Mouse (Mus musculus) gonadal fat pad, adult 2 months (tissue): ENCODE measurements around the gene Gstt4. TPM values are rescaled to one million over a fixed set of nuclear protein-coding genes. Genes with fewer than 3 reads are reported as not detected.
"Not testable (repeated sequence)": the region's sequence is repeated elsewhere in the genome, so short reads cannot be mapped to it uniquely, and the experiment has no call there.

Source experiments
- DNase-seq: peaks from one replicate; pipeline ENCODE4 v3.0.0-alpha.2; 2012; ENCODE audit warnings: low read depth
- polyA plus RNA-seq: library from polyadenylated mRNA; depleted of rRNA; stranded (reverse); fragments of >200 nt; gene quantifications from 2 replicates; pipeline ENCODE4 v1.2.3, GENCODE M21; 2012; rRNA removed

Gstt4 gene
- polyA plus RNA-seq, 1 experiment: 1.0 TPM

DNA sequence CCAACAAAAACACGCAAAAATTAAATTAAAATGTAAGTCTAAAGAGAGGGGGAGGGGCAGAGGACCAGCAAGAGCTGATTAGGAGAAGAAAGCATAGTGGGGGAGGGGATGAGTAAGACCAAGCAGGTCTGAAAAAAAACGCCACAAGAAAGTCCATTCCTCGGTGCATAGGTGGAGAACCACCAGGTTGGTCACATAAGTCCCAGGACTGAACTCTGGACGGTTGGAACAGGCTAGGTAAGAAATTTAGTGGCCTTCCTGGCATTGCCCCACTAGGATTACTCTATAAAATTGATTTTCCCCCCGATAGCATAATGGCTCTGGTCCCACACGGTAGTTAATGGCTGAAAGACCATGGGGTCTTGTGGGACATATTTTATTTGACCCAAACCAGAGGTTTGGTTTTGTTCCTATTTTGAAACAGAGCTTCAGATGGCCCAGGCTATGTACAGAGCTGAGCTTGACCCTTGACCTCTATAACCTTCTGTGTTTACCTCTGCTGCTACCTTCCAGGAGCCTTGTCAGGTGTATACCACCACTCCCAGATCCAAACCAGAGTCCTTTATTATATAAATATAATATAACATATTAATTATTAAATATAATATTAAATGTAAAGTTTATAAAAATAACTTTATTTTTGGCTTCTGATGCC is 33.1 kb downstream of the Gstt4 start:
- DNase-seq: no peak

DNA sequence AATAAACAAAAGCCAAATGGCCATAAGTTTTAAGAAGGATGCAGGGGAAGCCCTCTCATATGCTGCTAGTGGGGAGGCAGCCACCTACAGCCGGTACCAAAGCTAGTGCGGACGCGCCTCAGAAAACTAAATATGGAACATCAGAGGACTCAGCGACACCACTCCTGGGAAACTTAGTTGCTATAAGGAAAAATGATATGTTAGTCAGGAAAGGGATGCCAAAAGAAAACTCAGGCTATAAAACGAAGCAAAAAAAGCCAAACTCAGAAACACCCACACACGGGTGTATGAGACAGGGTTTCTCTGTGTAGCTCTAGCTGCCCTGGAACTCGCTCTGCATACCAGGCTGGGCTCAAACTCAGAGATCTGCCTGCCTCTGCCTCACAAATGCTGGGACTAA is 34.1 kb downstream of the Gstt4 start:
- DNase-seq: no peak

DNA sequence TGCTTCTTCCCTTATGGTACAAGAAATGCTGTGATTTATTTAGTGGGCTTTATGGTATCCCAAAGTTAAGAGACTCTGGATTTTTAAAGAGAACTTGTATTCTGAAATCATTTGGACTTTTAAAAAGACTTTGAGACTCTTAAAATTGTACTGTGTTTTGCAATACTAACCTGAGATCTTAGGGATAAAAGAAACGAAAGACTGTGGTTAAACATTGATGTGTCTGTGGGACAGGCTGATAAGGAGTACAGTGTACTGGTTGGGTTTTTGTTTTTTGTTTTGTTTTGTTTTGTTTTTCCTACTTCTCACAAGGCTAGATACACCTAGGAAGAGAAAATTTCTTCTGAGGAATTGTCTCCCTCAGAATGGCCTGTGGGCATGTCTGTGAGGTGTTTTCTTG is 36.9 kb downstream of the Gstt4 start:
- DNase-seq: no peak

DNA sequence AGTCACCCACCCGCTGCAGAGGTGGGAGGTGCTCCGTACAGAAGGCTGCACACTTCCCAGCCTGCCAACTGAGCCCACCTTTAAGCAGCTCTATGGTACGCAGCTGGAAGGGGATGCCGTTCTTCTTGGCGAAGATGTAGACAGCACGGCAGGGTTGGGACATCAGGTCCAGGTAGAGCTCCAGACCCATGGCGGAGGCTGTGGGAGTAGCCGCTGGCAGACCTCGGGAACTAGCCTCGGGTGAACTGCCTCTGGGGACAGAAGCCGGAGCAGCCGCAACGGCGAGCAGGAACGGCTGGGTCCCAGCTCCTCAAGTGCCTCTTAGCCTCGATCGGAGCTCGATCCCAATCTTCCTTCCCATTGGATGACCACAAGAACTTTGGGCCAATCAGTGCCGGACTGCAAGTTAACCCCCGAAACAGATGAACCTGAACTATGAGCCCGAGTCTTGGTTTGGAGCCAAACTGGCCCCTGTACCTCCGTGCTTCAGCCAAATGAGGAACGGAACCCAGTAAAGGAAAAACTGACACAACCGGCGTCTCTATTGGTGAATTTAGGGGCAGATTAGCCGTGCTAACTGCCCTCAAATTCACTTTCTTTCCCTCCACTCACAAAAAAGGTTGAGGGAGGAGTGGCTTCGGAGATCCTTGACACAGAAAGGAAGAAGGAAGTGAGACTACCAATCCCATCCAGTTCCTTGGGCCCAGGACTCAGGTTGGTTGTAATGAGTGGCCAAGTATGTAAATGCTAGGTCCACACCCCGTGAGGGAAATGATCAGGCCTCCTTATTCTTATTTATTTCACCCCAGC is 41.4 kb downstream of the Gstt4 start, which contains the start of the genes Gm20441 and Gstt3:
TSS of gene Gm20441 (minus strand) at position 186 of the 810 bp plus-strand sequence.
TSS of gene Gstt3 (minus strand) at position 646 of the 810 bp plus-strand sequence.
- peak; percentile 67 for DNase-seq

DNA sequence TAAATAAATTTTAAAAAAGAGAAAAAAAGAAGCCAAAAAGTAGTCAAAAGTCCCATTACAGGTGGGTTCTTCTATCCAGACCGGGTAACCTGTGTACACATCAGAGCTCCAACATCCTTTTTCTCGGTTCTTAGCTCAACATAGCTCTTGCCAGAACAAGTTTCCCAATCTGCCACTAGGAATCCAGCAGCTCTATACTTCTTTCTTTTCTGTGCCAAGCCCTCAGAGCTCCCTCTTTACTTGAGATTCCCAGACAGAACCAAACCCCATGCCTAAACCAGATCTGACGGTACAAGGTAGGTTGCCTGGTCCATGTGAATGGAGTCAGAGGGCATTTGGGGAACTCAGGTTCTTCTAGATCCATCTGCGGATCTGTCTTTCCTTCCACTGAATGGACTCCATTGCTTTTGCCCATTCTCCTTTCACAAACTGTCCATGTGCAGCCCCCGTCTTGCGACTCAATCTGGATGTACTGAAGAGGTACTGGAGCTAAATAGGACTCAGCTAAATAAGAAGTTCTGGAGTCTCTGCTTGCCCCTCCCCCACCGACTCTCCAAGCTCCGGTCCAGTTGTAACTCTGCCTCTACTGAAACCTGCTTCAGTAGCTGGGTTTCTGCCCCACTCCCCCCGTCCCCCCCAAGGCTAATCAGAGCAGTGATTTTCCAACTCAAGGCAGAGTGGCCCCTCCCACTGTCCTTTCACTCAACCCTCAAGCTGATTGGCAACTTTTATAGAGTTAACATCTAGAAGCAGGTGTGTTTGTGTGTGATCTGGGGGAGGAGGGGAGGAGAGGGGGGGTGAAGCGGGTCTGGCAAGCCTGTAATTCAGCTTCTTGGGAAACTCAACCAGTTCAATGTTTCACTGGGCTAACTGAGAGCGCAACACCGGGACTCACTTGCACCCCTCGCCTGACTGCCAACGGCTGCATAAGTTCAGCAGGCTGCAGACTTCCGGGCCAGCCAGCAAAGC is 42.9 kb downstream of the Gstt4 start:
- DNase-seq: peak; percentile 63

DNA sequence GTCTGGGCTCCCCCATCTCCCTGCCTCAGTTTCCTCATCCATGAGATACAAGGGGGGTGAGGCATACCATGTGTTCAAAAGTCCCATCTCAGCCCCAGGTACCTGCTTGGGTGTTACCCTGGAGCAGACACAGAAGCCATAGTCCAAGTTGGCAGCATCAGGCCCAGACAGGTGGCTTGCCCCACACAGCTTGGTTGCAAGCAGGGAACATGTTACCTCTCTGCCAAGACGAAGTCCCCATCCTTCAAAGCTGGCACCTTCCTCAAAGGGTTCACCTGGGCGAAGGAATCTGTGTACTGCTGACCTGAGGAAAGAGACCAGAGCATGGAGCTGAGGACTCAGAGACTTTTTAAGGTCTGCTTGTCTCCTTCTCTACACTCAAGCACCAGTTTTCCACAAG is 44.5 kb downstream of the Gstt4 start:
- no peak for DNase-seq

DNA sequence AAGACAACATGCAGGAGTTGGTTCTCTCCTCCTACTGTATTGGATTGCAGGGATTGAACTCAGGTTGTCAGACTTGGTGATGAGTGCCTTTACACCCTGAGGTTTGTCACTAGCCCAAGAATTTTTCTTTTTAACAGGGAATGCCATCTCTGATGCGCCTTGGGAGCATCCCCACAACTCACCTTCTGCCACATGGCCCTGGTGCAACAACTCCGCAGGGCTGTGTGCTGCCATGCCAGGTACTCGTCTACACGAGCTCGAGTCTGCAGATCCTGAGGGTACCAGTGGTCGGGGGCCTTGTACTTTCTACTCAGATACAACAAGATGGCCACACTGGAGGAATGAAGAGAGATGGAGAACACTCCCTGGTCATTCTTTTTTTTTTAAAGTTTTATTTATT is 45.8 kb downstream of the Gstt4 start:
- no peak for DNase-seq

DNA sequence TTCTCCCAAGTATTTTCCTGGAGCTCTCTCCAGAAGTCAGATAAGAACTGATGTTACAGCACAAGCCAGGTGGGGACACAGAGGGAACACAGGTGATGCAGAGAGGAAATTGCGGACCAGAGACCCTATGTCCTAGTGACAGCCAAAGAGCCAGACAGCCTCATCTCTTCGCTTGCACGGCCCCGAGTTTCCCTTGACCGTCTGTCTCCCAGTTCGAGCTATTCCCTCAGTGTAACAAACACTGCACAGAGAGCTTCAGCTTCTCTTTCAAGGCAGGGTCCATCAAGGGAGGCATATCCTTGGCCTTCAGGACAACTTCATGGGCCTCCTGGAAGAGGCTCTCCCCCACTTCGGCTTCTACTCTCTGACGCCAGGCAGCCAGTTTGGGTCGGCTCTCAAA is 47.8 kb downstream of the Gstt4 start:
- no peak for DNase-seq

DNA sequence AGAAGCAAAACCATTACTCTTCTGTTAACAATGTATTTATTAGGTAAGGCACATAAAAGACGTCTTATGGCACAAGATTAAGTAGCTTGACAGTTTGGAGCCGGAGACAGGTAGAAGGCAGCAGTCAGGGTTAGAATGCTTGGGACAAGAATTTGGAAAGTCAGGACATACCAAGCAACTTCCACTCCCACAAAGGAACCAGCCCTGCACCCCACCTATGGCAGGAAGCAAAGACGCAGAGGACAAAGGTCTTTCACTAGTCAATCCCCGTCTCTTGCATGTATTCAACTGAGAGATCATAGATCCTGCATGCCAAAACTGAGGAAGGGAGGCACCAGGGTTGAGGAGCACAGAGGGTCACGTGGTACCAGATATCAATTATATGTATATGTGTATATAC is 48.2 kb downstream of the Gstt4 start:
- no peak for DNase-seq

DNA sequence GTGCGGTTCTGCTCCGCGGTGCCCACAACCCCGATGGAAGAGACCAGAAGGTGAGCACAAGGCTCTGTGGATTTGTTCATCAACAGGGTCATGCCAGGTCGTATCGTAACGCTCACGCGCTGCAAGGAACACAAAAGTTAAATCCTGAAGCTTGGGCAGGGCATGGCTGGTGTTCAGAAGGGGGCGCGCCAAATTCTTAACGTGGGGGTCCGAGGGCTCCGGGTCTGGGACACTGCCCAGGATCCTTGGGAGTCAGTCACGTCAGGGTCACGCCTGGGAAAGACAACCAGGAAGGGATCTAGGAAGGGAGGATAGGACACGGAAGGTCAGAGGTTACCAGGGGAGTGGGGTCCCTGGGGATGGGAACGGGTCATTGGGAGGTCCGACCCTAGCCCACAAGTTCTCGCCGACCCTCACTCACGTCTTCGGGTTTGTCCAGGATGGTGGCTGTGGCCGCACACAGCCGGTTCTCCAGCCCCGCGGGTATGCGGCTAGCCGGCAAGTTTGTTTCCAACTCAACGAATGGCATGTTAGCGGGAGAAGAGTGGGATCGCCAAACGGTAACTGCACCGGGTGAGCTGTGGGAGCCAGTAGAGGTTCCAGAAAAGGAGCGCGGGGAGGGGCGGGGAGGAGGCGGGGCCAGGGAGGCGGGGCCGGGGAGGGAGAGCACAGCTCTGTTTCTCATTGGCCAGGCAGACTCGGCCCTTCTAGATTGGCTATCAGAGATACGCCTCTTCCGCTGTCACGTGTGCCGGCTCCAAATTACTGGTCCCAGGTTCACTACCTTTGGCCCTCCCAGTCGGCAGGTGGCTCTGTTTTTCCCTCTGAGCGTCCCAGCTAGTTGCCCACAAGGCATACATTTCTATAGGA is 49.3 kb downstream of the Gstt4 start, which contains the start of gene Ddt:
TSS of gene Ddt (minus strand) at position 620 of the 870 bp plus-strand sequence.
- no peak for DNase-seq

DNA sequence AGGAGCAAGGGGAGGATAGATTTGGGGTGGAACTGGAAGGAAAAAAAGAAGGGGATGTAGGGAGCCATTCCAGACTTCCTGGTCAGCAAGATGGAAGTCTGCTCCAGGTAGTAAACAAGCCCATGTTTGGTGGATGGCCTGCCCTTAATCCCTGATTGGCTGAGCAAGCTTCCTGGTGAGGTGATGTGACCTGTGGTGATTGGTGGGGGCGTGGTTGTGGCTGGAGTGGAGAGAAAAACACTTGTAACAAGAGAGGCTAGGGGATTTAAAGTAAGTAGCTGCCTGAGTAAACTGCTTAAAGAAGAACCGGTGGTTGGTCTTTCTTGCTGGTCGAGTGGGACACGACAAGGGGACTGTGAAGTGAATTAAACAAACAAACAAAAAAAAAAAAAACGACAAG is 54.6 kb downstream of the Gstt4 start:
- DNase-seq: not testable (repeated sequence)

DNA sequence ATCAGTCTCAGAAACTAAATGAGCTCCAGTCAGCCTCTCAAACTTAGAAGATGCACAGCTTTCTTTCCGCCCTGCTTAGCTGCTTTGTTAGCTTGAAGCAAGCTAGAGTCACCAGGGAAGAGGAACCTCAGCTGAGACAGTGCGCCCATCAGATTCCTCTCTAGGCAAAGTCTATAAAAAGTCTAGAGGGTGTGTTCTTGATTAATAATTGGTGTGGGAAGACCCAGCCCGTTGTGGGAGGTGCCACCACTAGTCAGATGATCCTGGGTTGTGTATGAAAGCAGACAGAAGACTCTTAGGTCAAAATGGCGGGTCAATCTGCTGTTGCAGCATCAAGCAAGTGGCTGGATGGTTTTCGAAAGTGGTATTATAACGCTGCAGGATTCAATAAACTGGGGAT is 55.5 kb downstream of the Gstt4 start:
- DNase-seq: no peak

Other genes starting within 250 kb of the Gstt4 start
- 41.4 and 47.0 TPM in 2 replicates for gene Ggt5, start 233.2 kb downstream of the Gstt4 start, polyA plus RNA-seq
- gene Susd2, start 178.5 kb downstream of the Gstt4 start, polyA plus RNA-seq: 21.5 and 32.8 TPM in 2 replicates
- gene Cabin1, start 58.2 kb downstream of the Gstt4 start, polyA plus RNA-seq: 31.3 and 33.0 TPM in 2 replicates
- gene Ddt, start 49.1 kb downstream of the Gstt4 start, polyA plus RNA-seq: 97.9 and 149 TPM in 2 replicates
- 1.2 TPM in 1 of 2 replicates, not detected in the other for gene Gm20441, start 41.6 kb downstream of the Gstt4 start, polyA plus RNA-seq
- 99.8 and 148 TPM in 2 replicates for gene Gstt3, start 41.1 kb downstream of the Gstt4 start, polyA plus RNA-seq
- 143 and 149 TPM in 2 replicates for gene Gstt1, start 24.0 kb downstream of the Gstt4 start, polyA plus RNA-seq
- gene Gstt2, start 14.9 kb upstream of the Gstt4 start, polyA plus RNA-seq: 140 and 162 TPM in 2 replicates
- 670 and 829 TPM in 2 replicates for gene Mif, start 37.7 kb upstream of the Gstt4 start, polyA plus RNA-seq
- gene Derl3, start 70.9 kb upstream of the Gstt4 start, polyA plus RNA-seq: 186 and 253 TPM in 2 replicates
- gene Smarcb1, start 99.1 kb upstream of the Gstt4 start, polyA plus RNA-seq: 37.1 and 46.1 TPM in 2 replicates
- 138 and 191 TPM in 2 replicates for gene Chchd10, start 110.6 kb upstream of the Gstt4 start, polyA plus RNA-seq
- gene Mmp11, start 114.0 kb upstream of the Gstt4 start, polyA plus RNA-seq: 15.5 and 16.6 TPM in 2 replicates
- gene Gm867, start 118.1 kb upstream of the Gstt4 start, polyA plus RNA-seq: 1.0 and 1.4 TPM in 2 replicates
- 0.24 and 0.55 TPM in 2 replicates for gene Vpreb3, start 120.5 kb upstream of the Gstt4 start, polyA plus RNA-seq
- 0.07 and 0.13 TPM in 2 replicates for gene Gm5134, start 132.0 kb upstream of the Gstt4 start, polyA plus RNA-seq
- gene Zfp280b, start 210.1 kb upstream of the Gstt4 start, polyA plus RNA-seq: 4.4 and 4.8 TPM in 2 replicates